Mouse (Mus musculus) layer of hippocampus, adult 2 months (tissue): ENCODE data around the gene Gm28372. TPM values are rescaled to one million over a fixed set of nuclear protein-coding genes. Genes with fewer than 3 reads are reported as not detected.

Source experiments
- DNase-seq, 2 experiments: peaks; one replicate each; pipeline ENCODE4 v3.0.0; 2022; ENCODE audit warnings: low spot score in 2 of 2
- H3K27ac ChIP-seq: fragments of 200-600 bp; 2 replicates; pipeline ENCODE4 v1.8.1; 2022
- H3K4me3 ChIP-seq: fragments of 200-600 bp; 2 replicates; pipeline ENCODE4 v1.8.1; 2022; ENCODE audit warnings: mild to moderate bottlenecking
- CTCF ChIP-seq: fragments of 200-600 bp; conservative IDR thresholded peaks from 2 replicates; pipeline ENCODE4 v1.8.1; 2022; ENCODE audit warnings: antibody characterized with exemption, mild to moderate bottlenecking, moderate library complexity
- total RNA-seq, 2 experiments: library from RNA; stranded (reverse); gene quantifications; 2 replicates each; pipeline ENCODE4 v1.2.3; 2021

Gene Gm28372
- total RNA-seq, 2 experiments from 2014 or later, result not detected

DNA sequence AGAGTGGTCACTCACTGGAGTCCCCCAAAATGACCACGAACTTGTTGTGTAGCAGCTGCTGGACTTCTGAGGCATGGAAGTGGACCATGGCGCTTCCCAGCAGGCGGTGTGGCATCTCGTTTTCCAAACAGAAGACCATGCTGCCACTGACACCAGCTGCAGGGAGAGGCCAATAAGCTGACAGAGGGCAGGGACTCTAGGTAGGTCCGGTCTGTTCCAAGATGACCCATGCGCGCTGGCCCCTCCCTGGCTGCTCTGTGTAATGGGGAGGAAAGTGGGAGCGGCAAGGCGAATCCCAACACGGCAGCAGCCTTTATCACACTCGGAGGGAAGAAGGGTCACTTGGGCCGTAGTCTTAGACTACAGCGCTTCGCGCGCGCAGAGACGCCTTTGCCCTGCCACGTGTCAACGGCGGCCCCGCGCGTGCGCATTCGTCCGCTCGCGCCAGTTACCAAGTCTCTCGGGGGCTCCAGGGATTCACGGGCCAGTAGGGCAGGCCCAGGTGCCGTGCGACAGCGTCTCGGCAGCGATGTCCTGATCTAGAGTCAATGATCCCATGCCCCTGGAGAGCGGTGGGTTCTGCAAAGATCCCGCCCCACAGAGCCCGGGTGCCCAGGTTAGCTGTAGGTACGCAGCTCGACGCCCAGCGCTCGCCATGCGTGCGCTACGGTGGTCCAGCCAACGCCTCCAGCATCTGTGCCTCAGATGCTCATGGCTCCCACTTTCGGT lies 18.5 kb downstream of the Gm28372 start:
- no peak for TF ChIP-seq CTCF
- peak overlapping the region; percentile 76 for H3K4me3 ChIP-seq
- peak; percentile 56 to 73 for DNase-seq
- peak overlapping the region; percentile 99 for H3K27ac ChIP-seq

DNA sequence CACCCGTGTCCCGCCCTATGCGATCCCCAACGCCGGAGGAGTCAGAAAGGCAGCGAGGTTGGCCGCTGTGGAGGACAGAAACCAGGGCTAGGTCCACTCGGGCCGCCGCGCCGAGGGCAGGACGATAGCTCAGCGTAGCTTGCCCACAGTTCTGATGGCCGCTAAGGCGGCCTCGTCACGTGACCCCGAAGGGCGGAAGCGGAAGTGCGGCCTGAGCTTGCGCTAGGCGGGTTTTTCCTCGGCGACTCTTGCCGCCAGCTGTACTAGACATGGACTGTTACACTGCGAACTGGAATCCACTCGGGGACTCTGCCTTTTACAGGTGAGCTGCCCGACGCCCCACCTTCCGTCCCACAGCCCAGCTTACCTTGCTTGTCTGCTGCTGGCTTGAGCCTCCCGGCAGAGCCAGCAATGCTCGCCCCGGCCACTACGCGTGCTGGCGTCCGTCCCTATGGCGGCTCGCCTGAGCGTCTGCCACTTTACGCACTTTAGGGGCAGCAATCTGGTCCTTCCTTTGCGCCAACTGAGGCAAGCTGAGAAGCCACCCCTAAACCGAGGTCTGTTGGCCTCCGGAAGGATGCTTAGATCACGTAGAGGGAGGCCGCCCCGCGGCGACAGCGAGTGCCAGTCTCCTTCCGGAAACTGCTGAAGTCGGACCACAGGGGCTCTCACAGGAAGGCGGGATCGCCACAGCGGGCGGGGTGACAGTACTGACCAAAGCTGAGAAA lies 19.3 kb downstream of the Gm28372 start, which contains the start of the genes Vps16 and Pced1a:
Gene Vps16 (plus strand): TSS at position 214 of the 728 bp plus-strand sequence.
Gene Pced1a (minus strand): TSS at position 576 of the 728 bp plus-strand sequence.
- peak; percentile 80 for TF ChIP-seq CTCF
- Histone ChIP-seq H3K4me3 (peak within 1 kb of the TSS; percentile 76), H3K27ac (peak within 1 kb of the TSS; percentile 99)
- DNase-seq, result peak; percentile 91 to 92

DNA sequence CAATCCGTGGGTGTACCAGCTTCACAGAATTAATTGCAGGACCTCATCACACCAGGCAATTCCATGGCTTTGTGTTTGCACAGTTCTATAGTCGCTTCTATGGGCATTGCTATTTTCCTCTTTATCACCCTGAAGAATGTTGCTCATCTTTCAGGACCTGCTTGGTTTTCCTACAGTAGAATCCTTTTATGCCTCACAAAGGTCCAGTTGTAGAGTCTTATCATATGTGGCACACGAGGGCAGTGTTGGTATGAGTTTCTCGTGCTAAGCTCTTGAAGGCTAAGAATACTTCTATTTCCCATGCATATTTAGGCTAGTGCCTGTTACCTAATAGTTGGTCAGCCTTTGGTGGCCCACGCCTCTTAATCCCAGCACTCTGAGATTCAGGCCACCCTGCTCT lies 20.1 kb downstream of the Gm28372 start:
- no peak for DNase-seq
- H3K27ac ChIP-seq, result peak overlapping the region; percentile 99
- H3K4me3 ChIP-seq, result peak overlapping the region; percentile 76
- TF ChIP-seq CTCF, result peak; percentile 48

DNA sequence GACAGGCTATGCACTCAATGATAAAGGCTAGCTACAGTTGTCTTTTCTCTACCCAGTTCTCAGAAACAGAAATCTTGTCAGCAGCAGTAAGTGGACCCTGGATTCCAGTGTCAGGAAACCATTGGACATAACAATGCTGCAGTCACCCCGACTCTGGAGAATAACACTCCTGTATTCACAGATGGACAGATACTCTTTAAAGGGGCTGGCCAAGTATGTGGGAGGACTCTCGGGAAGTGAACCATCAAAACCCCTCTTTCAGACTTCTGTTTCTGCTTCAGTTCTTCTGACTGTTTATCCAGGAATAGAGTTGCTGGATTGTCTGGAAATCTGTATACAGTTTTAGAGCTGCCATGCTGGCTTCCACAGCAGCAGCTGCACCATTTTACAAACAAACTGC lies 24.8 kb downstream of the Gm28372 start:
- no peak for TF ChIP-seq CTCF
- no peak for DNase-seq
- peak overlapping the region; percentile 33; the same call in 1 of the 2 replicates for H3K27ac ChIP-seq
- no peak overlapping the region for H3K4me3 ChIP-seq

DNA sequence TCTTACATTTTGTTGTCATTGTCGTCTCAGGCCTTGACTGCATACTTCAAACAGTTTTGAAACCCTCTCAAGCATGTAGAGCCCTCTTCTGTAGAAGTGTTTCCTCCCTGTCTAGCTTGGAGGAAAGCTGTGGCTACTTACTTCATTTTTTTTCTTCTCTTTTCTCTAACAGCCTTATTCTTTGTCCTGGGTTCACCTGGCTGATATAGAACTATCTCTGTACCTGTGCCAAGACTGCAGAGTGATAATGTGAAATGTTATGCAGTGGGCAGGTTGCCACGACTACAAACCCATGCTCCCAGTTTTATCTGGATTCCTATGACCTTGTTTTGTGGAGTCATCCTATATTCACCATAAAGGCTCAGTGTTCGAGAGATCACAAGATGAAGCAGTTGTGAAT lies 25.4 kb downstream of the Gm28372 start:
- DNase-seq, result no peak
- Histone ChIP-seq H3K4me3 (no peak overlapping the region), H3K27ac (peak overlapping the region; percentile 33; the same call in 1 of the 2 replicates)
- TF ChIP-seq CTCF, result no peak

DNA sequence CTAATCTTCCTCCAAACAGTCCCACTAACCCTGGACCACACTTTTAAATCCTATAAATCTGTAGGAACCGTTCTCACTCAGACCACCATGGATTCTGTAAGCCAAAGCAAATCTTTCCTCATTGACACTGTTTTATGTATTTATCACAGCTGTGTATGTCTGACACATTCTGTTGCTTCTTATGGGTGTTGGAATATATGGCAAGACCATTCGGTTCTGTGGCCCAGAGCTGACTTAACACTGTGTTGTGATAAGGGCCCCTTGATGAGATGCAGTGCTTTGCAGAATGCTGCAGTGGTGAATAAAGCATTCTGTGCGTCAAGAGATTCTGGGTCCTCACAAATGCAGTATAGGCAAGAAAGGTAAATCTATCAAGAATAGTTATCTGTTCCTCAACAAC lies 27.1 kb downstream of the Gm28372 start:
- no peak for DNase-seq
- H3K4me3 ChIP-seq, result no peak overlapping the region
- no peak overlapping the region for H3K27ac ChIP-seq
- TF ChIP-seq CTCF, result no peak

DNA sequence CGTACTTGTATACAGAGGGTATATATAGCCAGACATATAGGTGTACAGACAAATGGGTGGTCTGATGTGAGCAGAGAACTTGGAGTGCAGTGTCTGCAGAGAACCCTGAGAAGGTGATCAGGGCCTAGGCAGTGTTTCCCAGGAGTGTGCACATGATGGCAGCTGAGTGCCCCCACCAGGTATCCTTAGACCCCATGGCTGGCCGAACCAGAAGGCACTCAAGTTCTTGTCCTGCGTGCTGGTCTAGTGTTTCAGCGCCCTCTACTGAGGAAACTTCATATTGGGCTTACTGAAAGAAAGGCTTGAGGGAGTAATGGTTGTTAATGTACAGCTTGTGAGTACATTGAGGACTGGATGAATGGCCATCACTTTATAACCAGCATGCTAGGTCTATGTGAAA lies 28.1 kb downstream of the Gm28372 start:
- peak in 1 of 2 experiments; percentile 57 for DNase-seq
- TF ChIP-seq CTCF, result peak; percentile 81
- H3K4me3 ChIP-seq, result no peak overlapping the region
- no peak overlapping the region for H3K27ac ChIP-seq

DNA sequence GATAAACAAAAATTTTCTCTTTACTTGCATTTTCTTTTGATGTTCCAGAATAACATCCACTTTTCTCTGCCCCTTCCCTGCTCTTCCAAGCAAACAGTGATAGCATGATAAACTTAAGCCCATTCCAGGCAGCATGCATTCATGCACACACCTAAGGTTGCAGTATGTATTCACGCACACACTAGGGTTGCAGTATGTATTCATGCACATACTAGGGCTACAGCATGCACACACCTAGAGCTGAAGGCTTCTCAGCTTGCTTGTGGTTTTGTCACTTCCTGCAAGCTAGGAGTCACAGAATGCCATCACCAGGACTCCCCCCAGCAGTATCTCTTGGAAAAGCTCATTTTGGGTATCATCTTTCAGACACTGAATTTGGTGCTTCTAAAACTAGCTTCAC lies 31.7 kb downstream of the Gm28372 start:
- Histone ChIP-seq H3K4me3 (no peak overlapping the region), H3K27ac (no peak overlapping the region)
- no peak for DNase-seq
- no peak for TF ChIP-seq CTCF

DNA sequence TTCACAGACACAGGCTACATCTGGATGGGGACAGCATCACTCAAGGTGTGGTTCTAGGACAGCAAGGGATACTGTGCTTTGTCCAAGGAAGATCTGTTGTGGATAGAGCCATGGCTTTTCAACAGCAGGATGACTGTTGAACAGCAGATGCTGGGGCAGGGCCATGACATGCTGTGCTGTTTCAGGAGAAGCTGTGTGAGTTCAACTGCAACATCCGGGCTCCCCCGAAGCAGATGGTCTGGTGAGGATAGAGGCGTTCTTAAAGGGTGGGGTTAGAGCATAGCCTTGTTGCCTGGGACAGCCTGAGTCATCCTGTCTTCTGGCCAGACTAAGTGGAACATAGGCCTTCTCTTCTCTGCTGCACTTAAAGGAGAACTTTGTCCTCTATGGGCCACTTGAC lies 33.8 kb downstream of the Gm28372 start:
- Histone ChIP-seq H3K27ac (no peak overlapping the region; the same call in 1 of the 2 replicates), H3K4me3 (no peak overlapping the region)
- no peak for DNase-seq
- TF ChIP-seq CTCF, result no peak

DNA sequence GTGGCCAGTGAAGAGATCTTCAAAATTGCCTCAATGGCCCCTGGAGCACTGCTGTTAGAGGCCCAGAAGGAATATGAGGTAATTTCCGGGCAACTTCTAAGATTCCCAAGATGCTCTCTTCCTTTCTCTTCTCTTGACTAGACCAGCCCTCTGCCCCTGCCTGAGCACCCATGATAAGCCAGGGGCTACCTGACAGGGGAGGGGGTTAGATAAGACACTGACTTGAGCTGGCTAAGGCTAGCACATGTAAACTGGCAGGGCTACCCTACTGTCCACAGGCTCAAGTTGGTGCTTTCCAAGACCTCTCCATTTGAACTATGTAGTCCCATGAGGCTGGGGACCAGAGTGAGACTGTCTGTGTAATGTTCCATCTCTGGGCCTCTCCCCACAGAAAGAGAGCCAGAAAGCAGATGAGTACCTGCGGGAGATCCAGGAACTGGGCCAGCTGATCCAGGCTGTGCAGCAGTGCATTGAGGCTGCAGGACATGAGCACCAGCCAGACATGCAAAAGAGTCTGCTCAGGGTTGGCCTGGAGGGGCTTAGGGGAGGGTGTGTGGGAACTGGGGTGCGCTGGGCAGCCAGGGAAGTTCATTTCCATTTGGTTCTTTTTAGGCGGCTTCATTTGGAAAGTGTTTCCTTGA lies 34.9 kb downstream of the Gm28372 start:
- Histone ChIP-seq H3K27ac (no peak overlapping the region), H3K4me3 (no peak overlapping the region)
- TF ChIP-seq CTCF, result no peak
- no peak for DNase-seq

DNA sequence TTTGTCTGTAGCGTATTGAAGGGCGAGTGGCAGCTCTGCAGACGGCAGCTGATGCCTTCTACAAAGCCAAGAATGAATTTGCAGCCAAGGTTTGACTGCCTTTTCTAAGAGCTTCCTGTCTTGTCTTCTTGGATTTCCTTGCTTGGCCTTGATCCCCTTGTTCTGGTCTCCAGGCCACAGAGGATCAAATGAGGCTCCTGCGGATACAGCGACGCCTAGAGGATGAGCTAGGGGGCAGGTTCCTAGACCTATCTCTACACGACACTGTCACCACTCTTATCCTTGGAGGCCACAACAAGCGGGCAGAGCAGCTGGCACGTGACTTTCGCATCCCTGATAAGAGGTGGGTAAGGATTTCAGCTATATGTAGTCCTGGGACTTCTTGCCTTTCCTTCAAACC lies 37.1 kb downstream of the Gm28372 start:
- no peak; the same call in 1 of the 2 replicates for TF ChIP-seq CTCF
- DNase-seq, result no peak
- no peak overlapping the region for H3K4me3 ChIP-seq
- H3K27ac ChIP-seq, result no peak overlapping the region

DNA sequence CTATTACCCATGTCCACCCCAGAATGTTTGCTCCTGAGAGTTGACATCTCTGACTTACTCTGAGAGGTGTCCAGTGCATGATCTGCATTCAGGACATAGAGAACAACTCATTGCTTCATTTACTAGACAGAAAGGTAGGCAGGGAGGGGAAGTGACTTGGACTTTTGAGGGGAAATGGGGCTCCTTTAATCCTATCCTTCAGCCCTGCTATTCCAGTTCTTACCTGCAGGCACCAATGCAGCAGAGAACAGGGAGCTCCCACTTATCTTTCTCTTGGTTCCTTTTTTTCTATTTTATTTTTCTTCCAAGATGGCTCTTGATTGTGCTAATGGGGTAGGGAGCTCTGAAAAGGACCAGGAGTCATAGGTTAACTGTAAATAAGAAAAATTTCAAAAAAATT lies 43.4 kb downstream of the Gm28372 start:
- no peak for DNase-seq
- no peak overlapping the region for H3K27ac ChIP-seq
- TF ChIP-seq CTCF, result peak; percentile 49
- H3K4me3 ChIP-seq, result no peak overlapping the region
